Mouse (Mus musculus) cerebellum, adult 18-20 months (tissue): ENCODE measurements around the gene Txk.

Experiments
- DNase-seq, 2 experiments: peaks; one replicate each; pipeline ENCODE4 v3.0.0; 2021

The Txk gene

DNA sequence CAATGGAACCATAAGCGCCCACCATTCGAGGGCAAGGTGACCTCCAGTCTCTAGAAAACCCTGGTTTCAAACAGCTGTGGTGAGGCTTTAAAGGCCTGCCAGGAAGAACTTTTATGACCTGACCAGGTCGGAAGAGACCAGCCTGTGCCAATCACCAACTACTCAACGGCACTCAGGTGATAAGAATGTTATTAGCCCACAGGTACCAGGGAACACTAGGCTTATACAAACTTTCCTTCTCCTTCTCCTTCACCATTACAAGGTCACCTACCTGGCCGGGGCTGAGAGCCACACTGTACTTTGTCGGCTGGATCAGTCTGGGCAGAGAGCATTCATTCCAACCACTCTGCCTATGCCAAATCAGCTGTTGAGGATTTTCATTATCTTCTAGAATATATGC lies 71.1 kb downstream of the Txk start:
- no peak for DNase-seq

DNA sequence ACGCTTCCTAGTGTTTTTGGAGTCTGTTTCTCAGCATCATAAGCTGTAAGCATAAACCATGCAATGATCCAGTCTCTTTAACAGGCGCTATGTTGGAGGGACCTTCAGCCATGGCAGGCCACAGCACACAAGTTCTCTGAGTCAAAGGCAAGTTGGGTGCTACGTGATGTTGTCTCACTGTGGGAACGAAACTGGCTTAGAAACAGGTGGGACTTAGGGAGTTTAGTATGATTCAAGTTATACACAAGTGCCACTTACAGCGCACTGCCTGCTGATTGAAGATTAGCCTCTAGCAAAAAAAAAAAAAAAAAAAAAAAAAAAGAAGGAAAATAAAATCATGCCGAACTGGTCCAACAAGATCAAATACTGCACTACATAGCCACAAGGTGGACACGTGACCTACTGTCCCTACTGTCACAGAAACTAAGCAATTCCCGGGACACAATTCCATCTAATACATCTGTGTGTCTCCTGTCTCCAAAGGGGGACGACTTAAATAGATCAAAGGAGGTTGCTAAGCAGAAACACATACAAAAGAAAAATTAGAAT lies 77.5 kb downstream of the Txk start:
- DNase-seq = no peak

GRCm38 (mm10) chr5:72671017-72671699 lies 81.4 kb downstream of the Txk start:
- no peak for DNase-seq

- no peak for DNase-seq
Measured at GRCm38 (mm10) chr5:72668351-72668750, 84.2 kb downstream of the Txk start.

GRCm38 (mm10) chr5:72666428-72666827 lies 86.1 kb downstream of the Txk start:
- no peak for DNase-seq

GRCm38 (mm10) chr5:72665281-72665680 lies 87.3 kb downstream of the Txk start:
- peak; percentile 18 to 55 for DNase-seq

GRCm38 (mm10) chr5:72664854-72665253 lies 87.7 kb downstream of the Txk start:
- DNase-seq = no peak

- DNase-seq = no peak
Measured at GRCm38 (mm10) chr5:72664126-72664525, 88.5 kb downstream of the Txk start.

GRCm38 (mm10) chr5:72661051-72661781 lies 91.4 kb downstream of the Txk start:
- DNase-seq = no peak

DNA sequence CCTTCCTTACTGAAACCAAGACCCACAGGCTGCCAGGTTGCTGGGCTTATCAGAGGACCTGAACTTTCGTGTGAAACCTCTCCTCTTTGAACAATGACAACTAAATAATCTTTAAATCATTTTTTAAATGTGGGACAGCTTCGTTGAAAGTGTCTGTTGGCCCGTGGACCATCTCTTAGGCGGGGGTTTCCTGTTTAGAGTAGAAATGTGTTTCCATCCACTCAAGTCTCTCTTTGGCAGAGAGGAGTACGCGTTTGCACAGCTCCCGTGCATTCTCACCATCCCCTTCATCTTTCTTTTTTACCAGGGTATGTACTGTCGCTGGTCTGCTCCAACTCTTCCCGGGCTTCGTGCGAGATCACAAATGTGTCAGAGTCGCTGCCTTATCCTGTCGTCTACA lies 94.2 kb downstream of the Txk start:
- DNase-seq = no peak

DNA sequence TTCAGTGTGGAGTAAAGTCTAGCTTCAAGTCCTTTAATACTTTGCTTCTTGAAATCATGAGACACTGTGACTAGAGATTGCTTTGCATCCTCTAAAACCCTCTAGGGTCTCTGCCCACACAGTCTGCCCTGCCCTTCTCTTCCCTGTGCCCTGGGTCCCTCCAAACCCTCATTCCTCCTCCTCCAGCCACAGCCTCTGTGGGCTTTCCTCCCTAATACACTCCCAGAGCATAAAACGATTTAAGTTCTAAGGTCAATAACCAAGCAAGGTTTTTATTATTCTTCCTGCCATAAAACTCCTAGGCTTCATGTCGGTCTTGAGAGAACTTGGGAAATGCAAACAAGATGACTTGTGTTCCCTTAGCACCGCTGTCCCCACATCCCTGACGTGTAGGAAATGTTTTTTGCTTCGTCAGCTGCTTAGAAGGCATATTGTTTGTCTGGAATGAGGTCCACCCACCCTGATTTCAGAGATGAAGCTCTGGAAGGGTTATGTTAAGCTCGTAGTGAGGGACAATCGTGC lies 96.2 kb downstream of the Txk start:
- DNase-seq = no peak

- DNase-seq = no peak
Measured at GRCm38 (mm10) chr5:72653068-72653674, 99.4 kb downstream of the Txk start.

DNA sequence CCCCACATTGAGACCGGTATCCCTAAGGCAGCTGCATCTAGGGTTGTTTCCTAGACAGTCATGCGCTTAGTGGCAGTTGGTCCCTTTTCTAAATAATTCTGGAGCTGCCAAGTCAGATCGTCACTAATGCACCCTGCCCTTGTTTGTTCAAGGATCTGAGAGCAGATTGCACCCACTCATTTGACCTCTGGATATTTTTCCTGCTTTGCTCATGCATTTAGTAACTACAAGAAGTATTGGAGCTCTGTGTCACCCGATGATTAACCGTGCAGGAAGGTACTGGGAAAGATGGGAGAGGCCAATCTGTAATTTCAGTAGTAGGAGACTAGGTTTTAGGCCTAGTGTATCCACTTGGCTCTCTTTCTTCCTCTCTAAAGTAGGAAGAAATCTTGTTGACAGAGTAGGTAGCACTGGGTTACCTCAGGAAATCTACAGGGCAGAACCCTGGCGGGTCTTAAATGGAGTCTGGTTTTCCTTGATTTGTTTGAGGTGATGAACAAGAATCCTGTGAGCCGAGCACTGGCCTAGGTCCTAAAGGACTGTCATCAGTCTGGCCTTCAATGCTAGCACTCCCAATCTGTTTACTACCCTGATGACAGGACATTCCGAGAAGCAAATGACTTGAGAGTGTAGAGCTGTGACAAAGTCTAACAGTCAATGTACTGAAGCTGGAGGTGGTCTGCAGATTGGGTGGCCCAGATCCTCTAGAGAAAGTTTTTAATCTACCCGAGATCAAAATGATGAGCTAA lies 103.4 kb downstream of the Txk start:
- DNase-seq = no peak

- no peak for DNase-seq
Measured at GRCm38 (mm10) chr5:72647958-72648595, 104.5 kb downstream of the Txk start.

DNA sequence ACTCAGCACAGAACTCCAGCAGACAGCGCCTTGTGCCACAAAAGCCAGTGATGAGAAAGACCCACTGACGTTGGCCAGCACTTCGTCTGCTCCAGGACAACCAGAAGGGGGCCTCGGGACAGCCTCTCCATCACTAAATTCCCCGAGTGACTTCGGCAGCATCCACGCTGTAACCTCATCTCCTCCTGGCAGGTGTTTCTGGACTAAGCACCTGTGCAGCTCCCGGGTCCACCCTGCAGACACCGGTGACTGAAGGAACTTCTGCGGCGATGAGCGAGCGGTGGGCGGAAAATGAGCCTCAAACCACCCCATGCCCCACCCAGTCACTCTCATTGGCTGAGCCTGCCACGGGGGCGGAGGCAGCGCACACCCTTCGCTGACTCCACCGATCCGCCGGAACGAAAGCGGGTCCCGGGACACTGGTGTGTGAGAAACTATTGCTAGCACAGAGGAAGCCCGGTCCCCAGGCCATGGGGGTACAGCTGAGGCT lies 105.1 kb downstream of the Txk start, which contains the start of gene Nipal1:
Gene Nipal1, plus strand, starts transcription at position 378 of the 490 bp plus-strand sequence.
- DNase-seq = no peak

- no peak for DNase-seq
Measured at GRCm38 (mm10) chr5:72646996-72647395, 105.6 kb downstream of the Txk start.

DNA sequence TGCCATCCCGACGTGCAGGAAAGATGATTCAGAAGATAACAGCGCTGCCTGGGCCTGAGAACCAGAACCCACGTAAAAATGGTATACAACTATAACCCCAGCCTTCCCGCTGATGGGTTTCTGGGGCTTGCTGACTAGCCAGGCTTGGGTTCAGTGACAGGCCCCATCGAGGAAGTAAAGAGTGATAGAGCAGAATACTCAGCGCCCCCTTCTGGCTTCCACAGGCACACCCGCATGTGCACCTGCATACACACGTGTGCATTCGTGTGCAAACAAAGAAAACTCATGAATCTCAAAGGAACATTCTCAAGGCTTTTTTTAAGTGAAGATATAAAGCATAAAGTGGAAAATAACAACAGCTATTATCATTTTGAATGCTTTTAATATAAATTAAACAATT lies 106.4 kb downstream of the Txk start:
- DNase-seq = no peak
